Mouse (Mus musculus) kidney, embryonic 14.5 days (tissue): Measurements from ENCODE around the gene Gm20671. TPM values are rescaled to one million over a fixed set of nuclear protein-coding genes. Genes with fewer than 3 reads are reported as not detected.
A peak's percentile ranks its signal among the peaks of the same experiment; 100 is the strongest.
"Not testable (repeated sequence)": the region's sequence is repeated elsewhere in the genome, so short reads cannot be mapped to it uniquely, and the experiment has no call there.

Source experiments
- ATAC-seq: fragments of 200-750 bp; cut with Nextera tagmentation; 2 replicates; pipeline ENCODE4 v1.8.0; 2017; ENCODE audit warnings: moderate number of reproducible peaks, mild to moderate bottlenecking, moderate TSS enrichment, moderate library complexity; ENCODE audit not compliant: low FRiP score, low TSS enrichment
- H3K27ac ChIP-seq: fragments of 300-500 bp; sonication (generic); 2 replicates; pipeline ENCODE4 v1.5.1; 2014; ENCODE audit warnings: low read depth, mild to moderate bottlenecking, low read length, moderate library complexity, mixed read lengths
- H3K27me3 ChIP-seq: fragments of 300-500 bp; sonication (generic); 2 replicates; pipeline ENCODE4 v1.6.1; 2014; ENCODE audit warnings: mild to moderate bottlenecking, low read length; ENCODE audit not compliant: control insufficient read depth, insufficient read depth
- H3K36me3 ChIP-seq: fragments of 300-500 bp; sonication (generic); 2 replicates; pipeline ENCODE4 v1.6.1; 2014; ENCODE audit warnings: low read length, mixed read lengths; ENCODE audit not compliant: control insufficient read depth, insufficient read depth
- H3K4me1 ChIP-seq: fragments of 300-500 bp; sonication (generic); 2 replicates; pipeline ENCODE4 v1.6.1; 2014; ENCODE audit warnings: low read length, mixed read lengths; ENCODE audit not compliant: control insufficient read depth, insufficient read depth
- H3K4me2 ChIP-seq: fragments of 300-500 bp; sonication (generic); replicated peaks from 2 replicates; pipeline ENCODE4 v1.6.1; 2014; ENCODE audit warnings: low read depth, mild to moderate bottlenecking, low read length
- H3K4me3 ChIP-seq: fragments of 300-500 bp; sonication (generic); 2 replicates; pipeline ENCODE4 v1.5.1; 2014; ENCODE audit warnings: mild to moderate bottlenecking, low read length
- H3K9ac ChIP-seq: fragments of 300-500 bp; sonication (generic); 2 replicates; pipeline ENCODE4 v1.6.1; 2014; ENCODE audit warnings: low read depth, mild to moderate bottlenecking, low read length, moderate library complexity
- H3K9me3 ChIP-seq: fragments of 300-500 bp; sonication (generic); 2 replicates; pipeline ENCODE4 v1.6.1; 2016; ENCODE audit warnings: low read length; ENCODE audit not compliant: control insufficient read depth
- WGBS: fragments of 180-500 bp; shearing (Covaris S2); extraction: QIAGEN DNeasy Blood & Tissue Kit; methylation state at CpG from one replicate; pipeline ENCODE4 v1.1.7; 2014; 5-methylcytosine and 5-hydroxymethylcytosine counted together
- polyA plus RNA-seq: library from polyadenylated mRNA; unstranded; fragments of >200 nt; fragmentation: Nextera tagmentation; extraction: Ambion mirVana; gene quantifications from 2 replicates; pipeline ENCODE4 v1.2.1, GENCODE M21; 2014

The Gm20671 gene
- not detected in 2 replicates for polyA plus RNA-seq

DNA sequence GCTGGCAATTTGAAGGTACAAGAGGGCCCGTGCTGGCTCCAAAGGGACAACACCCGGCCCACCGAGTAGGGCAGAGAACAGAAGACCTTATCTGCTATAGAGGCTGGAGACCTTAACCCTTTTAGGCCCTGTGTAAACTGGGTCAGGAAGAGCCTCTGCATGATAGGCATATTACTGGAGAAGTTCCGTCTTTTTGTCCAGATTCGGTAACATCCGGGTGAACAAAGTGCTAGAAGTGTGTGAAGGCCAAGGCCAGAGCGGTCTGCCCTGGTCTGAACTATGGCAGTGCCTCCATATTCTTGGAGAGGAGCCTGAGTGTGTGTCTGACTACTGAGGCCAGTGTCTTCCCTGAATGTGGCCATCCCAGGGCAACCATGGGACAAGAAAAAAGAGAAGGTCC lies at the start of gene Gm20671:
Gm20671 (minus strand) TSS at position 101 of the 400 bp plus-strand sequence.
- ATAC-seq, result no peak
- Histone ChIP-seq H3K36me3 (peaks cover 60% of the 10 kb centered on the region), H3K4me1 (no peaks in the 10 kb centered on the region)

DNA sequence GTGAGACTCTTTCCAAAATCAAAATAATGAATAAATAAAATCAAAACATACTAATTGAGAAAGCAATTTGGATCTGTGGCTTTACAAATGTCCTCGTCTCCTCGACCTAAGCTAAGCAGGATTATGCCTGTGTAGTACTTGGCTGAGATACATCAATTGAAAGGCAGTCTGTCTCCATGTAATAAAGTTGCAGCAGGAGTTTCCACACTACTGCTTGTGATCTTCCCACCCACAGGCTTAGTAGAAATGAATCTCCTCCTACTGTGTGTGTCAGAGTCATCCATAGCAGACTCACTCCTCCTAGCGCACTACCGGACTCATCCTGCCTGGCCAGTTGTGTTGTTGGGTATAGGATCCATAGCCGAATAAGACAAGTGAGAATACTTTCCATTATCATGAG lies 45.4 kb upstream of the Gm20671 start:
- Histone ChIP-seq H3K4me1 (no peaks in the 10 kb centered on the region), H3K9ac (no peak overlapping the region), H3K4me2 (no peak overlapping the region), H3K27ac (no peak overlapping the region), H3K4me3 (no peak overlapping the region), H3K36me3 (peaks cover 39% of the 10 kb centered on the region), H3K27me3 (no peaks in the 10 kb centered on the region), H3K9me3 (no peaks in the 10 kb centered on the region)
- whole genome bisulfite sequencing, result 94% methylated on average over 5 of the region's 5 CpGs
- ATAC-seq, result no peak

More for the DNA sequence above, at the start of gene Gm20671:
- Histone ChIP-seq H3K27ac (no peak within 1 kb of the TSS), H3K27me3 (no peaks in the 10 kb centered on the region), H3K9ac (no peak within 1 kb of the TSS), H3K4me2 (no peak within 1 kb of the TSS), H3K4me3 (no peak within 1 kb of the TSS), H3K9me3 (no peaks in the 10 kb centered on the region)
- WGBS, result 90% methylated on average over 7 of the region's 7 CpGs

DNA sequence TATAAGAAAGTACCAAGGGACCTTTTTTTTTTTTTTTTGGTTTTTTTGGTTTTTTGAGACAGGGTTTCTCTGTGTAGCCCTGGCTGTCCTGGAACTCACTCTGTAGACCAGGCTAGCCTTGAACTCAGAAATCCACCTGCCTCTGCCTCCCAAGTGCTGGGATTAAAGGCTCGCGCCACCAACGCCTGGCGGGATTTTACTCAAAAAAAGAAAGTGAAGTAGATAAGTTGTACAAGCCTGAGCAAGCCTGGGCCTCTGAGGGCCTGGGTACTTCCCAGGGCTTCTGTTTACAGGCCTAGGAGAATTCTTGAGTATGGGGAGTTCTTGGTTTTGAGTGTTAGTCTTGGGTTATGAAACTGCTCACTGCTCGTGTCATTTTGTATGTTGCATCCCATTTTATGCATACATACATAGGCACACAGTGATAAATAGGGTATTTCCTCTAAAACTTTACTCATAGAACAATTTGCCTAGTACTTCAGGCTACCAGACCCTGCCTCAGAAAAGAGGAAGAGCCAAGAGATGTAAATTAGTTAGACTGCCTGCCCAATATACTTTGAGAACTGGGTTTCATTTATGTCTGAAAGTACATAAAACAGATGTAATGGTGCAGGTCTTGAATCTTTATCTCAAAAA lies 42.6 kb upstream of the Gm20671 start:
- Histone ChIP-seq H3K27me3 (no peaks in the 10 kb centered on the region), H3K27ac (no peak overlapping the region), H3K9me3 (no peaks in the 10 kb centered on the region), H3K4me3 (no peak overlapping the region), H3K4me1 (no peaks in the 10 kb centered on the region; the same call in 1 of the 2 replicates), H3K36me3 (peaks cover 38% of the 10 kb centered on the region), H3K4me2 (no peak overlapping the region), H3K9ac (no peak overlapping the region)
- 95% methylated on average over 5 of the region's 5 CpGs for WGBS
- no peak for ATAC-seq

DNA sequence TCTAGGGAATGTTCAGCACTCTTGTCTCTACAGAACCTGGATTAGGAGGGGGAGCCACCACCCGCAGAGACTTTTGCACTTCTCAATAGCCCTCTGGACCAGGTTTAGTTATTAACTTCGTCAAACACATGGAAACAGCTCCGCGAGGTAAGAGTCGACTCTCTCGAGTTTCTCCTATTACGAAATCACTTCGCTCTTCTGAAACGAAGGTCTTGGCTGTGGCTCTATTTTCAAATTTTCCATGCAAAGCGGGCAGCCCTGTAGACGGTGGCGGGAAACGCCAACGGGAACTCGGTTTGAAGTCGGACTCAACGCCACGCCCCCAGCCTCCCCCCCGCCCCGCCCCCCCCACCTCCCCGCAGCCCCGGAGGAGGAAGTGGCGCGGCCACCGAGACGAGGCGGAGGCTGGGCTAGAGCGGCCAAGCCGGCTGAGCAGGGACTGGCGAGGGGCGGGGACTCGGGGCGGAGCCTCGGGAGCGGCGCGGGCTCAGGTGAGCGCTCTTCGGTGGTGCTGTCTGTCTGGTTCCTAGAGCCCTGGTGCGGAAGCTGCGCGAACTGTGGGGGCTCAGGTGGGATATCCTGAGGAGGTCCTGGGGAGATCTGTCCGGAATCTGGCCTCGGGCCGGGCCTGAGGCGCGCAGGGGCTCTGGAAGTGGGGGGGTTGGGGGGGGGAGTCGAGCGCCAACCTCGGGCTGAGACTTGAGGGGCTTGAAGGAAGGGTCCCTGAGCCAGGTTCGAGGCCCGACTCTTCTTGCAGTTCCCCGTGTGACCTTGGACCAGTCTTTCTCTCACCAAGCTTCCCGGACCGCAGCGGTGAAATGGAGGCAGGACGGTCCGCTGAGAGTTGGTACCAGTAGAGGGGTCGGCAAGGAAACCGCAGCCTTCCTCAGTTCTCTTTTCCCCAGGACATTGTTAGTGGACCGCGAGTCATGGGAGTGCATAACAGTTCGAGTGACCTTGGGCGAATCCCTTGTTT lies 36.6 kb upstream of the Gm20671 start, which contains the start of gene Depdc5:
Depdc5 (plus strand) TSS at position 449 of the 976 bp plus-strand sequence.
- ATAC-seq, result peak; percentile 99
- Histone ChIP-seq H3K4me1 (no peaks in the 10 kb centered on the region; the same call in 1 of the 2 replicates), H3K9ac (peak within 1 kb of the TSS; percentile 81), H3K4me2 (peak within 1 kb of the TSS; percentile 58), H3K9me3 (no peaks in the 10 kb centered on the region), H3K27ac (peak within 1 kb of the TSS; percentile 83; the same call in 1 of the 2 replicates), H3K36me3 (peaks cover 16% of the 10 kb centered on the region), H3K4me3 (peak within 1 kb of the TSS; percentile 79), H3K27me3 (no peaks in the 10 kb centered on the region)
- WGBS, result under 1% methylated on average over 54 of the region's 64 CpGs

GRCm38 (mm10) chr5:32862469-32863132 lies 35.7 kb upstream of the Gm20671 start:
- H3K4me1 ChIP-seq, result no peaks in the 10 kb centered on the region; the same call in 1 of the 2 replicates
- peak overlapping the region; percentile 51; the same call in 1 of the 2 replicates for H3K9ac ChIP-seq
- H3K4me3 ChIP-seq, result peak overlapping the region; percentile 79; the same call in 1 of the 2 replicates
- H3K36me3 ChIP-seq, result peaks cover 6% of the 10 kb centered on the region; the same call in 1 of the 2 replicates
- H3K9me3 ChIP-seq, result no peaks in the 10 kb centered on the region
- whole genome bisulfite sequencing, result 50% methylated on average over 6 of the region's 6 CpGs
- no peak for ATAC-seq
- H3K27ac ChIP-seq, result peak overlapping the region; percentile 83; the same call in 1 of the 2 replicates
- peak overlapping the region; percentile 58 for H3K4me2 ChIP-seq
- H3K27me3 ChIP-seq, result no peaks in the 10 kb centered on the region

GRCm38 (mm10) chr5:32861082-32861481 lies 34.2 kb upstream of the Gm20671 start:
- no peak overlapping the region for H3K9ac ChIP-seq
- no peaks in the 10 kb centered on the region; the same call in 1 of the 2 replicates for H3K4me1 ChIP-seq
- H3K9me3 ChIP-seq, result no peaks in the 10 kb centered on the region
- H3K36me3 ChIP-seq, result no peaks in the 10 kb centered on the region
- ATAC-seq, result no peak
- H3K27me3 ChIP-seq, result no peaks in the 10 kb centered on the region
- no peak overlapping the region for H3K4me2 ChIP-seq
- H3K4me3 ChIP-seq, result no peak overlapping the region
- no peak overlapping the region for H3K27ac ChIP-seq
- 85% methylated on average over 1 of the region's 1 CpGs for WGBS

DNA sequence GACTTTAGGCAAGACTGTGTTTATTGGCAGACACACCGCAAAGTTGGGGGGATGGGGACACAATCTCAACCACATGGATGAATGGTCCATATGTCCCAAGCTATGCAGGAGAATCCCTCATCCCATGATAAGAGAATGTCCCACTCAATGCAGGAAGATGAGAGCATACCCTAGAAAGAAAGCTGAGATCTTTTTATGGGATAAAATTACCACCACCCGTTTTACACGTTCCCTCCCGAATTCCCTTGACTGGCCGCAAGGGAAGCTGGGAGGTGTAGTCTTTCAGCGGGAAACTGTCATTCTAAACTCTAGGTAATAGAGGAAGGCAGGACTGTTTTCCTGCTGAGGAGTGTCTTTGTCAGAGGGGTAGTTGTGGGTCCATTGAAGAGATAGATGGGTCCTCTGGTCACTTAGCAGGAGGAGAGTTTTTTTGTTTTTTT lies 30.9 kb upstream of the Gm20671 start:
- Histone ChIP-seq H3K4me3 (peak overlapping the region; percentile 36), H3K27ac (peak overlapping the region; percentile 38; the same call in 1 of the 2 replicates), H3K9ac (peak overlapping the region; percentile 40; the same call in 1 of the 2 replicates), H3K9me3 (no peaks in the 10 kb centered on the region), H3K4me1 (peaks cover 5% of the 10 kb centered on the region; the same call in 1 of the 2 replicates), H3K27me3 (no peaks in the 10 kb centered on the region), H3K36me3 (no peaks in the 10 kb centered on the region), H3K4me2 (peak overlapping the region; percentile 46)
- WGBS, result 2% methylated on average over 6 of the region's 6 CpGs
- ATAC-seq, result peak; percentile 18; the same call in 1 of the 2 replicates

DNA sequence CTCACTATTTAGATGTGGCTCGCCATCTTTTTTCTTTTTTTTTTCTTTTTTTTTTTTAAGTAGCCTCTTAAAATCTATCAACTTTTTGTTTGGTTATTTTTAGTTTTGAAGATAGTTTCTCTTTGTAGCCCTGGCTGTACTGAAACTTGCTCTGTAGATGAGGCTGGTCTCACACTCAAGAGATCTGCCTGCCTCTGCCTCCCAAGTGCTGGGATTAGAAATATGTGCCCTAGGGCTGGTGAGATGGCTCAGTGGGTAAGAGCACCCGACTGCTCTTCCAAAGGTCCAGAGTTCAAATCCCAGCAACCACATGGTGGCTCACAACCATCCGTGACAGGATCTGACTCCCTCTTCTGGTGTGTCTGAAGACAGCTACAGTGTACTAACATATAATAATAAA lies 28.4 kb upstream of the Gm20671 start:
- H3K4me2 ChIP-seq, H3K36me3 ChIP-seq, H3K9ac ChIP-seq, H3K4me3 ChIP-seq, H3K27me3 ChIP-seq, ATAC-seq, H3K27ac ChIP-seq, H3K9me3 ChIP-seq: not testable (repeated sequence)
- 92% methylated on average over 2 of the region's 3 CpGs for WGBS
- H3K4me1 ChIP-seq, result peaks cover 20% of the 10 kb centered on the region; the same call in 1 of the 2 replicates
